Mouse (Mus musculus) heart, postnatal 14 days (tissue): ENCODE results near the gene Arfgap3. TPM values are rescaled to one million over a fixed set of nuclear protein-coding genes. Genes with fewer than 3 reads are reported as not detected.
A peak's percentile ranks its signal among the peaks of the same experiment; 100 is the strongest.
"Not testable (repeated sequence)": the region's sequence is repeated elsewhere in the genome, so short reads cannot be mapped to it uniquely, and the experiment has no call there.

Source experiments
- DNase-seq, 2 experiments: peaks; one replicate each; pipeline ENCODE4 v3.0.0; 2021 to 2022
- intact Hi-C: fragments of 180-260 bp; cut with DNase I; formaldehyde crosslinking; loops from one replicate; pipeline ENCODE4 v1.15.1; 2025
- long read RNA-seq, 2 experiments: library from polyadenylated mRNA; stranded (forward); transcript quantifications; one replicate each; pipeline ENCODE4 v2.0.0; 2021
- total RNA-seq, 2 experiments: library from RNA; stranded (reverse); gene quantifications; 2 replicates each; pipeline ENCODE4 v1.2.3; 2021

Gene Arfgap3
- total RNA-seq: 10 to 100 TPM; 11.6 to 14.5 TPM
- long read RNA-seq, experiment 1, transcript Arfgap3-201 (16 exons, 2,619 nt): major isoform, 9 of 24 reads
- long read RNA-seq, experiment 1, partial matches to known transcripts: 2 of 24 reads
- long read RNA-seq, experiment 1, other reads (novel, unspliced or antisense): 12 of 24 reads
- long read RNA-seq, experiment 2, partial matches to known transcripts: 0 of 17 reads
- long read RNA-seq, experiment 2, other reads (novel, unspliced or antisense): 14 of 17 reads

DNA sequence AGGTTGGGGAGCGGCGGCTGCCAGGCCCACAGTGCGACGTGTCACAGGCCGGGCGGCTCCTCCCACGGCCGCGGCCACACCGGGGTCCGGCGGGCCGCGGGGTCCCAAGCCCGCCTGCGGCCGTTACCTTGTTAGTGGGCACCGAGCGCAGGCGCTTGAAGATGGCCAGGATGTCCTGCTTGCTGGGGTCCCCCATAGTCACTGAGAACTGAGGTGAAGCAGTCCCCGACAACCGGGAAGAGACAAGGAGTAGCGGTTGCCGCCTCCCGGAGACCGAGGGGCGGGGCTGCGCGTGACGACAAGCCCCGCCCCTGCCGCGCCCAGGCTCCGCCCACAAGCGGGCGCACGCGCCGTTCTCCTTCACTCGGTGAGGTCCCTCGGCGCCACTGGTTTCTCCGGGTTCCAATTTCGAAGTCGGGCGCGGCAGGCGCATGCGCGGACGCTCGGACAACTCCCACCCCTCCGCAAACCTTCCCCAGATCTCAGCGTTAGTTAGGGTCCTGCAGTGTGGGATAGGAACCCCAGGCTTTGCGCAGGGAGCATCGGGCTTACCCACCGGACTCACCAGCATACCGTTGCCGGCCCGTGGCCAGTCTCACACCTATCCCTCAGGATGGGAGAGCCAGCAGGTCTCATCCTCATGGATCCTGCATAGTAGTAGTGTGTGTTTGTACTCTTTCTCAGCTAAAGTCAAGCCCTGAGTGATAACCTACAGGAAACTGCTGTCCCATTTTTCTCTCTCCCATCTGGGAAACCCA is at the start of gene Arfgap3:
Arfgap3 (minus strand) TSS at position 294 of the 758 bp plus-strand sequence.
- intact Hi-C loops: no loop called here

DNA sequence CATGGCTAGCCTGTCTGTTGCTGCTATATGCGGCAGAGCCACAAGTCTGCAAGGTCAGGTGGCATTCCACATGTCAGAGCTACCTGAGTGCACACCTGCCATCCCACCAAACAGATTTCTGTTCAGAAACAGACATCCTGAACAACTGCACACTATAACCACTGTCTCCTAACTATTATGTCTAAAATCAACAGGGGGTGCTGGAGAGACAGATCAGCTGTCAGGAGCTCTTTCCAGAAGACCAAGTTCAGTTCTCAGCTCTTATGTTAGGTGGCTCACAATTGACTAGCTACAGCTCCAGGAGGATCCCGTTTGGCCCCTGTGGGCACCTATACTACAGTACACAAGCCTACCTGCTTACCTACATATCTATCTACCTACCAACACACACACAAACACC is 42.7 kb upstream of the Arfgap3 start:
- DNase-seq: no peak

More for the DNA sequence above, at the start of gene Arfgap3:
- peak; percentile 96 to 97 for DNase-seq

DNA sequence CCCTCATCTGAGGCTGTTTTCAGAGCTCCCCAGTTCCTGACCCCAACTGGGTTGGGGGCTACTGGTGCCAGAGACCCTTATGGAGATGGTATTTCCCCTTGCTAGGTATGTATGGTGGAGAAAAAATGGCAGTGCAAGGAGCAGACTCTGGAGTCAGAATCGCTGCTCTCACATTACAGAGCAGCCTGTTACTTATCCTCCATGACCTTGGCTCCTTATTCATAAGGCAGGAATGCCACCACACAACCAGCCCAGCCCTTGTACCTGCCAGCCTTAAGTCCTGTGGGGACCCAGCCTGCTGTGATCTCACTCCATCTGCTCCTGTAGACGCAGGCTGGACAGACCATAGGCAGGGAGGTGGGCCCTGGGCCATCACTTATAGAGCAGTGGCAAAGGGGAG is 37.9 kb upstream of the Arfgap3 start:
- no peak for DNase-seq
- intact Hi-C loops: no loop called here

More for the DNA sequence above, 42.7 kb upstream of the Arfgap3 start:
- intact Hi-C loops: loop anchor here (2.0 to 5.0 kb wide), 2 partner anchors 90 to 118 kb away; partner anchors contain the start of gene Ttll1

DNA sequence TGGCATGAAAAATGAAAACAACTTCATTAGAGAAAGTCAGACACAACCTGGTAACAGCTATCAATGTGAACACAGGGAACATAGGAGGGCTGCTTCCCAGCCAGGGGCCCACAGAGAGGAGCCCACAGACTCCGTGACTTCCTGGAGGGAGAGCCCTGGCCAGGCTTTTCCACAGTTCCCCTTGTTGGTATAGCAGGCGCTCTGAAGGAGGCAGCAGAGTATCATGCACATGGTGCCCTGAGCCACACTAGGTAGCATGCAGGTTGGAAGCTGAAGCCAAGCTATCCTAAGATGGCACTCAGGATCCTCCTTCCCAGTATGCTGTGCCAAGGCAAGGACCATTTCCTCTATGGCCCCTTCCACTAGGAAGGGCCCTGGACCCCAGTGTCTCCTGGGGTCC is 33.6 kb upstream of the Arfgap3 start:
- intact Hi-C loops: loop anchor here (5.0 kb wide), 1 partner anchor 194 kb away; no protein-coding TSS in a partner anchor
- no peak for DNase-seq

DNA sequence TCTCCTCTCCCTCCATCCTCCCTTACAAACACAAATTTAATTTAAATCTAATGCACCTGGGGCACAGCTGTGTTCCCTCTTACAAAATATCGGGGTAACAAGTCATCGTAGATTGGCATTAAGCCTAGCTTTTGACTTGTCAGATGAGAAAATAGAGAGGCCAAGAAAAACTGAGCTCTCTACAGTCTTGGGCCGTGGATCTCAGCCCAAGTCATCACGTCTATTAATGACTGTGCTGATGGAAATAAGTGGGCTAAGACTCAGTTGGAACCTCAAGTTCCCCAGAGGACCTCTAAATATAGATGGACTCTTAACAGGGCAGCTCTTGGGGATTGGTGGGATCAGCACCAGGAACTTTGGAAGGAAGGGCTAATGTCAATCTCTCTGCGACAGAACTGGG is 33.1 kb upstream of the Arfgap3 start:
- intact Hi-C loops: loop anchor here (5.0 kb wide), 1 partner anchor 194 kb away; no protein-coding TSS in a partner anchor
- DNase-seq: no peak

DNA sequence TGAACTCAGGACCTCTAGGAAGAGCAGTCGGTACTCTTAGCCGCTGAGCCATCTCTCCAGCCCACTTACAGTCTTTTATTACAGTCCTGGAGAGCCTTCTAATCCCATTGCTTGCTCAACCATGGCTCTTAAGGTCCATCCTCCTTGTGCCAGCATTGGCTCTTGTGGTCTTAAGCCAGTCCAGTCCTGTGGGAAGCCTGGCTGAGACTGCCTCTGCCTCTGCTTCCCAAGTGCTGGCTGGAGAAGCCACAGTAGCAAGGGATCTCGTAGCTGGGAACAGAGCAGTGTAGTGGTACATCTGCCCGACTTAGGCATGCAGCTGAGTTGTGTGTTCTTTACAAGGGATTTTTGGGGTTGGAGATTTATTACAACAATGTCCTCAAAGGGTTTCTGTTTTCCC is 32.4 kb upstream of the Arfgap3 start:
- intact Hi-C loops: loop anchor here (5.0 kb wide), 1 partner anchor 195 kb away; no protein-coding TSS in a partner anchor
- DNase-seq: no peak

DNA sequence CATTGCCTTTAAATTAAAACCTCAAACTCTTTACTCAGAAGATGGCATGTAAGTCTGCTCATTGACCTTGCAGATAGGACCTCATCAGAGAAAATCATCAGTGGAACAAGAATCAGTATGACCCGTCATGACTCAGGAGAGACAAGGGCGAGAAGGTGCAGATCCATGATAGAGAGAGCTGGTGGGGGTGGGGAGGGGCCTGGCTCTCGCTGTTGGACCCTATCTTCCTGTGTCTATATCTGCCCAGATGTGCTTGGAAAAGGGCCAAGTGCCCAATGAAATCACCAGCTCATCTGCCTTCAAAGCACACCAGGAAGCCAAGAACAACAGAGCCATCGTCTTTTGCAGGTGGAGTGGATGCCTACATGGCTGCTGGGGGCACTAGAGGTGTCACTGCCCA is 27.1 kb upstream of the Arfgap3 start:
- intact Hi-C loops: loop anchor here (5.0 kb wide), 1 partner anchor 165 kb away; no protein-coding TSS in a partner anchor
- DNase-seq: no peak

DNA sequence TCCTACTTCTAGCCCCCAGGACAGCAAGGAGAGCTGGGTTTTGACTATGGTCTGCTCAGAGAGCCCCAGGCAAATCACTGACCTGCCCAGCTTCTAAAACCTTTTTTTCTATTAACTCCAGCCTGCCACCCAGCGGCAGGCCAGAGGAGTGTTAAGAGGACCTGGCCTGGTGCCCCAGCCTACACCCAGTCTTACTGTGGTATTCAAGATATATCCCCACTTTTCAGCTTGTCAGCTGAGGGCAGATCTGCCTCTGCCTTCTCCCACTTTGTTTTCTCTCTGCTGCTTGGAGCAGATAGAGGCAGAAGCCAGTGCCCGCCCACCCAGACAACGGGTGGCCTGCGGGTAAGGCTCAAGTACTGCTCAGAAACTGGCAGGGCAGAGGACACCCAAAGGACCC is 25.1 kb upstream of the Arfgap3 start:
- DNase-seq: peak; percentile 77 to 87
- intact Hi-C loops: loop anchor here (5.0 kb wide), 1 partner anchor 163 kb away; no protein-coding TSS in a partner anchor

DNA sequence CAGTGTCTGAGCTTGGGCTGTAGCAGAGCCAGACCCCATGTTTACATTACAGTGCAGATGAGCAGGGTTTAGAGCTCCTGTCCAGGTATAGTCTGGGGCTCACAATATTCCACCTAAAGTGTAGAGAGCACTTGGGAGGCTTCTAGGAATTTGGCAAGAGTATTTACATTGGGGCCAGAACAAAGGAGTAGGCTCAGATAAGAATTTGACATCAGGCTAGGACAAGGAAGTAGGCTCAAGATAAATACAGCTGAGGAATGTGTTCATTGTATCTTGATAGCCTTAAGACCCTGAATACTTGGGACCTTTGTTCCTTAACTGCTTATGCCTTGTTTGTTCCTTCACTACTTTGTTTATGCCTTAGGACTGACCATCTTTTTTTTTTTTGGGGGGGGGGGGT is 24.0 kb upstream of the Arfgap3 start:
- no peak for DNase-seq
- intact Hi-C loops: no loop called here

DNA sequence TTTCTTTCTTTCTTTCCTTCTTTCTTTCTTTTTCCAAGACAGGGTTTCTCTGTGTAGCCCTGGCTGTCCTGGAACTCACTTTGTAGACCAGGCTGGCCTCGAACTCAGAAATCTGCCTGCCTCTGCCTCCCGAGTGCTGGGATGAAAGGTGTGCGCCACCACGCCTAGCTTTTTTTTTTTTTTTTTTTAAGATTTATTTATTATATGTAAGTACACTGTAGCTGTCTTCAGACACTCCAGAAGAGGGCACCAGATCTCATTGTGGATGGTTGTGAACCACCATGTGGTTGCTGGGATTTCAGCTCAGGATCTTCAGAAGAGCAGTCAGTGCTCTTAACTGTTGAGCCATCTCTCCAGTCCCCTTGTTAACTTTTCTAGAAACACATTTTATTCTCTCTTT is 18.7 kb upstream of the Arfgap3 start:
- DNase-seq, intact Hi-C loops: not testable (repeated sequence)

DNA sequence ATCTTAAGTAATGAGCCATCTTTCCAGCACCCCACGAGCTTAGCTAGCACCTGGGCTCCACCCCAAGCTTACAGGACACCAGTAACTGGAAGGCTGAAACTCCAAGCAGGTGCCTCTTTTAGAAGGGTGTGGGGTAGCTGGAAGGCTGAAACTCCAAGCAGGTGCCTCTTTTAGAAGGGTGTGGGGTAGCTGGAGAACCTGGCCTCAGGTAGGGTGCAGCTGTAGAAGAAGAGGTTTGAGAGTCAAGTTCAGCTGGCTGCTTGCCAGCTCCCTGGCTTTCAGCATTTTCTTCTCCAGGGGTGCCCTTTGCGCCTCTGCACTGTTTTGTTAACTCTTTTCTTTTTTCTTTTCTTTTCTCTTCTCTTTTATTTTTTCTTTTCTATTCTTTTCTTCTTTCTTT is 18.2 kb upstream of the Arfgap3 start:
- intact Hi-C loops: no loop called here
- no peak for DNase-seq

DNA sequence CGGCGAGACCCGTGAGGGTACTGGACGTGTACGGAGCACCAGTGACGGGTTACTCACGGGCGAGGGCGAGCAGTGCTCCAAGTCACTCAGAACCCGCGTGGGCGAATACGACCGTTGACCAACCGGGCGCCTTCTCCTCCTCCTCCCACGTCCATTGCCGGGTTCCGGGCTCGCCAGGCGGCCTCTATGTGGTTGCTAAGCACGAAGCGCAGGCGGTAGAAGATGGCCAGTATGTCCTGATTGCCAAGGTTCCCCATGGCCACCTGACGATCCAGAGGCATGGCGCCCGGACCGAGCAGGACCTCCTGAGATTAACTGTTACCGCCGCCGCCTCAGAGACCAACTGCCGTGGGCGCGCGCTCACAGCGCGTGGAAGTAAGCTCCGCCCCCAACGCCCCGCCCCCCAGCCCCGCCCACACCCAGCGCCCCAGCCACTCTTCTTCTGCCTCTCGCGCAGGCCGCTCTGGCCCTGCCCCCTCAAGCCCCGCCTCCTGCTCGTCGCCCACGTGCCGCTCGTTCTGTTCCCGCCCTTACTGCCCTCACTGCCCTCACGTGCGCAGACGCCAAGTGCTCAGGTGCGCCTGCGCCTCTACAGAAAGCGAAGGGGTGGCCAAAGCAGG is 17.0 kb upstream of the Arfgap3 start:
- intact Hi-C loops: no loop called here
- DNase-seq: peak; percentile 64 to 75

DNA sequence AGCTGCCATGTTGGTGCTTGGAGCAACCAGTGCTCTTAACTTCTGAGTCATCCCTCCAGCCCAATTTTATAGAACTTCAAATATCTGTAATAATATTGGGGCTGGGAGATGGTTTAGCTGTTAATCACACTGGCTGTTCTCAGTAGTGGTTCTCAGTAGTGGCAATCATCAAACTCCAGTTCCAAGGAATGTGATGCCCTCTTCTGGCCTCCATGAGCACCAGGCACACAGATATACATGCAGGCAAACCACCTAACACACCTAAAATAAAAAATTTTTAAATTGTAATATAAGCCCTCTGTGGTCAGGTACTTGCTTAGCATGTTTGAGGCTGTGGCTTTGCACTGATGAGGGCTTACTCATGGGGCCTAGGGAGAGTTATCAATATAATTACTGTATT is 15.7 kb upstream of the Arfgap3 start:
- intact Hi-C loops: no loop called here
- DNase-seq: no peak

DNA sequence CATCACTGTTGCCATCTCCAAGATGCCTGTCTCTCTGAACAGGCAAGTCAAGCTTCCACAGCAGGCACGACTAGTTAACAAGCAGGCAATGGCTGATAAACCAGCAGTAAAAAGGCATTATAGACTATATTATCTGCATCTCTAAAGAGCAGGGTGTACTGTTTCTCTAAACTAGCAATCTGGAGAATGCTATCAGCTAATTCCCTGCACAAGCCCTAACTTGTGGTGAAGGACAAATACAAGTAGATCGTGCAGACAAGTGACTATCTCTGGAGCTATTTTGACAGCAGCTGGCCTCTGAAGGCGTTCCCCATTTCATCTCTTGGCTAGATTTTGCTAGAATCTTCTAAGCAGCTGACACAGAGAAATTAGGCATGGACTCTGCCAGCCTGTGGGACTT is 14.1 kb upstream of the Arfgap3 start:
- intact Hi-C loops: no loop called here

DNA sequence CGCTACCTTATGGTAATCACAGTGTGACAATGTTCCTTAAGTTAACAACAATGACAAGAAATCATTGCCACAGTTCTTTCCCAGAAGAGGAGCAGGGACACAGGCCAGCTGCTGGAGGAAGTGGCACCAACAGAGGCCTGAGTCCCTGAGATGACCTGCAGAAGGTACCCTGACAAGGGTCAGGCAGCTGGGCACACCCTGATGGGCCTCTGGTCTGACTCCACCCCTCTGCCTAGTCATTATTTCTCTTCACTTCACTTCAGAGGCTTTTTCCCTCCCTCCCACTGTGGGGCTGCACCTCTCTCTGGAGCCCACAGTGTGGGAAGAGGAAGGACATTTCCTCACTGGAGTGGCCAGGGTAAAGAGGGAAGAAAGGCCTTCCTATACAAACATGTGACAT is 12.8 kb upstream of the Arfgap3 start:
- intact Hi-C loops, DNase-seq: not testable (repeated sequence)

More for the DNA sequence above, 14.1 kb upstream of the Arfgap3 start:
- DNase-seq: no peak

DNA sequence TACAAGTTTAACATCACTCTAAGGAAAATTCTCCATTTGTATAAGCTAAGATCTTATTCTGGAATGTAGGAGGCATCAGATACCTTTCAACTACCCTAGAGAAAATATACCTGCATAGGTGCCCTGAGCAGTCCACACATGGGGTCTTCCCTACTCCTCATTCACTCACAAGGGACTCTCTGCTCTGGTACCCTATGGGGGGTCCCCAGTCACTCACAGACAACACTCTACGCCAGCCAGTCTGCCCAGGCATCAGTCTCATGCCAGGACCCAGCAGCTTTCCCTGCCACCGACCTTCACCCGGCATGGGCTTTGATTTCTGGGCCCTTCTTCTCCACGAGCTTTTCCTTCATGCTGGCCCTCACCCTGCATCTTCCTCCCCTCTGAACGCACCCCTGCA is 10.9 kb upstream of the Arfgap3 start:
- DNase-seq, intact Hi-C loops: not testable (repeated sequence)

DNA sequence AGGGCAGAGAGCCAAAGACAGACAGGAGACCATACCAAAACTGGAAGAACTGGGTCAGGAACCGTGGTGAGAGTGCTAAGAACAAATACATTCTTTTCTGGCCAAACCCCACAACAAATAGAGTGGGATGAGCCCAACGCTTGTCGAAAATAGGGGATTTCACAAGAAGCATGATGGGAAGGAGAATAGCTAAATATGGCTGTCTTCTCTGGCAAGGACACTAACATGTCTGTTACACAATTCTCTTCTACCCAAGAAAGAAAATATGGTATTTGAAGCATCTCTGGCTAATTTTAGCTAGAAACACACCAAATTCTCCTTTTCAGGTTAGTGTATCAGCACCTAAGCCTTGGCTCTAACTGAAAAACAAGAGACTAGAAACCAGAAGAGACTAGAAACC is 10.1 kb upstream of the Arfgap3 start:
- intact Hi-C loops: no loop called here
- no peak for DNase-seq

DNA sequence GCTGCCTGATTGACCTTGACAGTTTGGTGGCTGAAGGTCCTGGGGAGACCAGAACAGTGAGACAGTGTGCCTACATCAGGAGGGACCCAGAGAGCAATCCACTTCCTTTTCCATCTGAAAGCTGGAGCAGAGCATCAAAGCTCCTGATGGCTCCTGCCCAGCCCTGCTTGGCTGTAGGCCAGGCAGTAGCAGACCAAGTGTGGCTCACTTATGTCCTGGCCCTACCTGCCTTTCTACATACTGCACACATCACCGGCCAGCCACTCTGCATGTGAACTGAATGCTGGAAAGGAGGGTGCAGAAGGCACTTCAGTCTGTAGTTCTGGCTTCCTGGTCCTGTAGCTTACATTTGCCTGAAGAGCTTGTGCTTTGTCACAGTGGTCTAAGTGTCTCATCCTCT is 8.4 kb upstream of the Arfgap3 start:
- DNase-seq: no peak
- intact Hi-C loops: no loop called here

DNA sequence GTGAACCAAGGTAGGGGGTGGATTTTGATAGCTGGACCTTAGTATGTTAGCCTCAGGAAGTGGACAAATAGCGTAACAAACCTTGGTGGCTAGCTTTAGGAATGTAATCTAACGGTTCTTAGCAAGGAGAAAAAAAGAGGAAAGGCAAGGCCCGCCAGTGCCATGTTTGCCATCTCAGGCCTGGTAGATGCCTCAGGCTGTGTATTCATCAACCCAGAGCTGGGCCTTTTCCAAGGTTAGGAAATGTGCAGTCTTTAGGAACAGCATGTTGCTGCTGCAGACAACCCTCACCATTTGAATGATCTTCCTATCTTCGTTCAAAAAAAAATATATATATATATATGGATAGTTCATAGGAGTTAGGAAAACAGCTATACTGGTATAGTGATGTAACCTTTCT is 1.5 kb upstream of the Arfgap3 start:
- intact Hi-C loops: no loop called here

DNA sequence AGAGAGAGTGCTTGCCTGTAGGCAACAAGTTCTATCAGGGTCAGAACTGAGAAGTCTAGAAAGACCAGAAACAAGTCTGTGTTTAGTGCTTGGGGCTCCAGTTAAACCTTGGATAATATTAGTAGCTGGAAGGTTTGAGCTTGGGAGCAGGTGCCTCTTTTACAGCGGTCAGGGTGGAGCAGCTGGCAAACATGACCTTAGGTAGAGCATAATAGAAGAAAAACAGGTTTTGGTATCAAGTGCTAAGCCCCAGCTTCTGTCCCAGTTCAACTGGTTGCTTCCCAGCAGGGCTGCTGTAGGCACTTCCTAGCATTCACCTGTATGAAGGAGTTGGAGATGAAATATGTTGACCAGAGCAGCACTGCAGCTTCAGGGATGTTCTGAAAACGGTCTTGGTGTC is 812 bp upstream of the Arfgap3 start:
- no peak for DNase-seq
- intact Hi-C loops: no loop called here

More for the DNA sequence above, 1.5 kb upstream of the Arfgap3 start:
- DNase-seq: no peak
